Mouse (Mus musculus): ENCODE measurements at regions not wholly inside any gene's neighbourhood (a gene's known extent, or its start where the extent isn't known, plus 50 kb on each side); places are given as distances from the start of the nearest gene placed in this dataset.

GRCm38 (mm10) chr15:36375549-36375885 lies 632.1 kb downstream of the Zfp706 start:
- no peak for ATAC-seq (ENCODE audit: insufficient number of reproducible peaks, low FRiP score, low TSS enrichment, low read depth)

GRCm38 (mm10) chr15:36374732-36375548 lies 632.6 kb downstream of the Zfp706 start:
- H3K27ac ChIP-seq, result peak overlapping the region; percentile 73
- peaks cover 22% of the 10 kb centered on the region for H3K4me1 ChIP-seq
- H3K36me3 ChIP-seq, result no peaks in the 10 kb centered on the region
- H3K9me3 ChIP-seq, result no peaks in the 10 kb centered on the region
- ATAC-seq (ENCODE audit: insufficient number of reproducible peaks, low FRiP score, low TSS enrichment, low read depth), result no peak
- 2% methylated on average over 20 of the region's 20 CpGs for WGBS
- peak overlapping the region; percentile 40 for H3K4me3 ChIP-seq
- peak overlapping the region; percentile 76 for H3K4me2 ChIP-seq
- H3K27me3 ChIP-seq, result no peaks in the 10 kb centered on the region
- no peak overlapping the region for H3K9ac ChIP-seq

More at GRCm38 (mm10) chr15:36375549-36375885, 632.1 kb downstream of the Zfp706 start:
- 0% methylated on average over 1 of the region's 1 CpGs for WGBS
- H3K27ac ChIP-seq, result no peak overlapping the region
- H3K4me2 ChIP-seq, result peak overlapping the region; percentile 76
- no peak overlapping the region for H3K9ac ChIP-seq
- H3K9me3 ChIP-seq, result no peaks in the 10 kb centered on the region
- H3K4me1 ChIP-seq, result peaks cover 23% of the 10 kb centered on the region
- peaks cover 1% of the 10 kb centered on the region; the same call in 1 of the 2 replicates for H3K27me3 ChIP-seq
- peak overlapping the region; percentile 40; the same call in 1 of the 2 replicates for H3K4me3 ChIP-seq
- no peaks in the 10 kb centered on the region for H3K36me3 ChIP-seq

- Histone ChIP-seq H3K4me2 (peak overlapping the region; percentile 76), H3K9ac (0 out of 2 replicates have a peak overlapping the region, but pooled peaks have one; percentile 1), H3K27ac (peak overlapping the region; percentile 73), H3K4me3 (peak overlapping the region; percentile 40), H3K9me3 (no peaks in the 10 kb centered on the region), H3K27me3 (no peaks in the 10 kb centered on the region), H3K36me3 (no peaks in the 10 kb centered on the region), H3K4me1 (peaks cover 22% of the 10 kb centered on the region)
- ATAC-seq (ENCODE audit: insufficient number of reproducible peaks, low FRiP score, low TSS enrichment, low read depth), result no peak; the same call in 1 of the 2 replicates
- WGBS, result 10% methylated on average over 11 of the region's 11 CpGs
These were observed 633.5 kb downstream of the Zfp706 start for GRCm38 (mm10) chr15:36373900-36374611.

GRCm38 (mm10) chr15:36373481-36373880 lies 634.1 kb downstream of the Zfp706 start:
- peak overlapping the region; percentile 76; the same call in 1 of the 2 replicates for H3K4me2 ChIP-seq
- no peak for ATAC-seq (ENCODE audit: insufficient number of reproducible peaks, low FRiP score, low TSS enrichment, low read depth)
- H3K27ac ChIP-seq, result 0 out of 2 replicates have a peak overlapping the region, but pooled peaks have one; percentile 73

GRCm38 (mm10) chr15:36371382-36371781 lies 636.2 kb downstream of the Zfp706 start:
- Histone ChIP-seq H3K9me3 (no peaks in the 10 kb centered on the region), H3K27ac (no peak overlapping the region), H3K4me1 (peaks cover 22% of the 10 kb centered on the region), H3K4me2 (no peak overlapping the region), H3K4me3 (no peak overlapping the region), H3K36me3 (no peaks in the 10 kb centered on the region), H3K27me3 (no peaks in the 10 kb centered on the region), H3K9ac (no peak overlapping the region)
- no peak for ATAC-seq (ENCODE audit: insufficient number of reproducible peaks, low FRiP score, low TSS enrichment, low read depth)

More at GRCm38 (mm10) chr15:36373481-36373880, 634.1 kb downstream of the Zfp706 start:
- 46% methylated on average over 3 of the region's 3 CpGs for WGBS
- Histone ChIP-seq H3K27me3 (no peaks in the 10 kb centered on the region), H3K4me3 (no peak overlapping the region), H3K4me1 (peaks cover 22% of the 10 kb centered on the region), H3K9ac (no peak overlapping the region), H3K9me3 (no peaks in the 10 kb centered on the region), H3K36me3 (no peaks in the 10 kb centered on the region)

- H3K27me3 ChIP-seq, result no peaks in the 10 kb centered on the region
- no peak overlapping the region for H3K9ac ChIP-seq
- WGBS, result 85% methylated on average over 4 of the region's 4 CpGs
- no peaks in the 10 kb centered on the region for H3K9me3 ChIP-seq
- no peaks in the 10 kb centered on the region for H3K36me3 ChIP-seq
- H3K27ac ChIP-seq, result no peak overlapping the region
- no peak overlapping the region for H3K4me2 ChIP-seq
- peaks cover 22% of the 10 kb centered on the region for H3K4me1 ChIP-seq
- no peak for ATAC-seq (ENCODE audit: insufficient number of reproducible peaks, low FRiP score, low TSS enrichment, low read depth)
- no peak overlapping the region for H3K4me3 ChIP-seq
These were observed 636.7 kb downstream of the Zfp706 start for GRCm38 (mm10) chr15:36370906-36371305.

GRCm38 (mm10) chr15:36367296-36367695 lies 640.3 kb downstream of the Zfp706 start:
- H3K9ac ChIP-seq, result no peak overlapping the region
- H3K4me1 ChIP-seq, result no peaks in the 10 kb centered on the region
- no peak overlapping the region for H3K4me2 ChIP-seq
- no peaks in the 10 kb centered on the region for H3K36me3 ChIP-seq
- H3K9me3 ChIP-seq, result no peaks in the 10 kb centered on the region
- no peak for ATAC-seq (ENCODE audit: insufficient number of reproducible peaks, low FRiP score, low TSS enrichment, low read depth)
- H3K27me3 ChIP-seq, result no peaks in the 10 kb centered on the region
- no peak overlapping the region for H3K27ac ChIP-seq
- no peak overlapping the region for H3K4me3 ChIP-seq

GRCm38 (mm10) chr15:36364757-36365156 lies 642.8 kb downstream of the Zfp706 start:
- no peak overlapping the region for H3K4me3 ChIP-seq
- no peak overlapping the region for H3K9ac ChIP-seq
- ATAC-seq (ENCODE audit: insufficient number of reproducible peaks, low FRiP score, low TSS enrichment, low read depth), result no peak
- no peak overlapping the region for H3K27ac ChIP-seq
- peaks cover 8% of the 10 kb centered on the region; the same call in 1 of the 2 replicates for H3K4me1 ChIP-seq
- no peaks in the 10 kb centered on the region for H3K27me3 ChIP-seq
- H3K9me3 ChIP-seq, result no peaks in the 10 kb centered on the region
- no peaks in the 10 kb centered on the region for H3K36me3 ChIP-seq
- no peak overlapping the region for H3K4me2 ChIP-seq

- no peaks in the 10 kb centered on the region for H3K9me3 ChIP-seq
- no peak overlapping the region for H3K4me3 ChIP-seq
- no peak overlapping the region for H3K27ac ChIP-seq
- H3K36me3 ChIP-seq, result no peaks in the 10 kb centered on the region
- H3K4me1 ChIP-seq, result peaks cover 8% of the 10 kb centered on the region; the same call in 1 of the 2 replicates
- H3K4me2 ChIP-seq, result no peak overlapping the region
- ATAC-seq (ENCODE audit: insufficient number of reproducible peaks, low FRiP score, low TSS enrichment, low read depth), result no peak
- no peaks in the 10 kb centered on the region for H3K27me3 ChIP-seq
- WGBS, result 67% methylated on average over 5 of the region's 5 CpGs
- H3K9ac ChIP-seq, result no peak overlapping the region
These were observed 643.5 kb downstream of the Zfp706 start for GRCm38 (mm10) chr15:36364062-36364461.

GRCm38 (mm10) chr15:36362911-36363565 lies 644.5 kb downstream of the Zfp706 start:
- Histone ChIP-seq H3K36me3 (no peaks in the 10 kb centered on the region), H3K4me1 (peaks cover 8% of the 10 kb centered on the region; the same call in 1 of the 2 replicates), H3K27me3 (no peaks in the 10 kb centered on the region), H3K9me3 (no peaks in the 10 kb centered on the region), H3K9ac (no peak overlapping the region), H3K4me3 (no peak overlapping the region), H3K4me2 (no peak overlapping the region), H3K27ac (no peak overlapping the region)
- ATAC-seq (ENCODE audit: insufficient number of reproducible peaks, low FRiP score, low TSS enrichment, low read depth), result no peak
- WGBS, result 54% methylated on average over 4 of the region's 4 CpGs

- WGBS, result 56% methylated on average over 7 of the region's 7 CpGs
- no peak overlapping the region for H3K9ac ChIP-seq
- H3K36me3 ChIP-seq, result no peaks in the 10 kb centered on the region
- peaks cover 8% of the 10 kb centered on the region; the same call in 1 of the 2 replicates for H3K4me1 ChIP-seq
- H3K4me2 ChIP-seq, result no peak overlapping the region
- H3K27ac ChIP-seq, result peak overlapping the region; percentile 47; the same call in 1 of the 2 replicates
- H3K9me3 ChIP-seq, result no peaks in the 10 kb centered on the region
- no peak for ATAC-seq (ENCODE audit: insufficient number of reproducible peaks, low FRiP score, low TSS enrichment, low read depth)
- H3K27me3 ChIP-seq, result no peaks in the 10 kb centered on the region
- no peak overlapping the region for H3K4me3 ChIP-seq
These were observed 645.9 kb downstream of the Zfp706 start for GRCm38 (mm10) chr15:36361522-36362148.
